Mouse (Mus musculus): ENCODE results near the gene Bnip1.

Bnip1 gene

GRCm38 (mm10) chr17:26839718-26840438 is 59.0 kb downstream of the Bnip1 start:
- DNase-seq (ENCODE audit: low spot score in 2 of 2), result no peak

- no peak for DNase-seq (ENCODE audit: low spot score in 2 of 2)
Observed at GRCm38 (mm10) chr17:26840439-26840780, 59.5 kb downstream of the Bnip1 start.

DNA sequence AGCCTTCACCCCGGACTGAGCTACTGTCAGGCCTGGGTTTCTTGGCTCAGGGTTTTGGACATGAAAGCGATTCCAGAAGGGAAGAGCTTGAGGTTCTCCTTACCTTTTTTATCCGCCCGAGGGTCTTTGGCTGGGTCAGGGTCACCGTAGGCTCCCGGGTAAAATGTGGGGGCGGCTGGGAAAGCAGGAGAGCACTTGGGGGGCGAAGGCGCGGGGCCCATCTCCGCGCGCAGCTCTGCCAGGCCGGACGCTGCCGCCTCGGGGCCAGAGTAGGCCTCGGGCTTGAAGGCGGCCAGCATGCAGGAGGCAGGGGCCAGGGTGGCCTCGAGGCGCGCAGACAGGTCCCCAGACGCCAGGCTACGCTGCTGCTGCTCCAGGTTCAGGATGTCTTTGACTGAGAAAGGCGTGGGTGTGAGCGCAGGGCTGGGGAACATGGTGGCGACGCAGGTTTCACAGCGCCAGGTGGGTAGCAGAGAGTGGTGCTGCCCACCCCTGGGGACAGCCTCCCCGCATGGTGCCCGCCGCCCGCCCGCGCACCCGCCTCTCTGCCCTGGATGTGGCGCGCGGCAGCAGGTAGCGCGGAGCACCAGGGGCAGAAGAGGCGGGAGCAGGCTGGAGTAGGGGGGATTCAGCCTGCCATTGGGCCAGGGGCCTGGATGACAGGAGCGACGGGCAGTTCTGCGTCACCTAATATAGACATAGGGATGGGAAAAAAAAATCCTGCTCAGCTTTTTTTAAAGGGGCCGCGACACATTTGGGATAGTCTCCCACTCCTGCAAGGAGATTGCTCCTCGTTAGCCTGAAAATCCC is 60.3 kb downstream of the Bnip1 start:
- no peak for DNase-seq (ENCODE audit: low spot score in 2 of 2)

- DNase-seq (ENCODE audit: low spot score in 2 of 2), result no peak
Observed at GRCm38 (mm10) chr17:26841981-26842380, 61.1 kb downstream of the Bnip1 start.
